ENCODE assay signal across 16 mouse cellular contexts in genomic region chr4:126436268-126436667, GRCm38 (mm10). TPM values are rescaled to one million over a fixed set of nuclear protein-coding genes. Genes with fewer than 3 reads are reported as not detected.
A peak's percentile ranks its signal among the peaks of the same experiment; 100 is the strongest.
DNase-seq lines count a peak whose midpoint lies in the region; ATAC-seq and TF ChIP-seq lines count a peak whose summit lies in the region.
"Had no signal": no experiment of that assay in that cellular context is flagged by ENCODE, and none has a peak within 500 bp of the region (broad histone marks: within the 10 kb centered on the region; RNA-seq: fewer than 3 reads in every experiment).

No protein-coding gene starts in this region.

- TF ChIP-seq CTCF in midbrain, postnatal 0 days (IDR thresholded peaks at IDR 0.05): no peak

- H3K9ac ChIP-seq in midbrain, postnatal 0 days (replicated peaks; ENCODE audit: low read length, poor library complexity, severe bottlenecking): no peak overlapping the region
- H3K9ac ChIP-seq: neural tube, embryonic 12.5 days had no signal

- peak overlapping the region; percentile 12; the same call in 1 of the 2 replicates for H3K27ac ChIP-seq in midbrain, postnatal 0 days (ENCODE audit: low read depth, low read length)
- H3K27ac ChIP-seq: neural tube, embryonic 12.5 days had no signal

- peaks cover 46% of the 10 kb centered on the region for H3K36me3 ChIP-seq in midbrain, postnatal 0 days (ENCODE audit: insufficient read depth, low read length)

- H3K4me1 ChIP-seq in midbrain, postnatal 0 days (ENCODE audit: insufficient read depth, low read length): no peaks in the 10 kb centered on the region
- H3K4me1 ChIP-seq: neural tube, embryonic 12.5 days had no signal

- WGBS in midbrain, postnatal 0 days: 53% methylated on average over 2 of the region's 2 CpGs

- no peak overlapping the region for H3K4me3 ChIP-seq in midbrain, postnatal 0 days (ENCODE audit: low read depth, low read length)
- H3K4me3 ChIP-seq: megakaryocyte, embryonic 14.5 days; neural tube, embryonic 12.5 days had no signal

- ATAC-seq in midbrain, postnatal 0 days (ENCODE audit: low FRiP score): peak; percentile 71
- ATAC-seq: forebrain, embryonic 16.5 days had no signal

- H3K27me3 ChIP-seq in midbrain, postnatal 0 days (ENCODE audit: insufficient read depth, low read length): no peaks in the 10 kb centered on the region
- H3K27me3 ChIP-seq: megakaryocyte, embryonic 14.5 days; neural tube, embryonic 12.5 days had no signal

- peak; percentile 31 for DNase-seq in layer of hippocampus, adult 11-12 months (ENCODE audit: low spot score)
- no peak for DNase-seq in layer of hippocampus, postnatal 25 days (ENCODE audit: extremely low spot score in 1 of 2, low spot score in 1 of 2)
- DNase-seq in right cerebral cortex, postnatal 10 days (ENCODE audit: low spot score in 2 of 2): peak; percentile 69 to 70
- no peak for DNase-seq in right cerebral cortex, postnatal 36 days (ENCODE audit: low spot score in 2 of 2)
- peak; percentile 57 for DNase-seq in cerebellum, adult 9-10 months
- DNase-seq in midbrain, postnatal 0 days (ENCODE audit: low spot score): peak; percentile 78
- no peak for DNase-seq in embryo, embryonic 10 days (ENCODE audit: low spot score)
- no peak for DNase-seq in thymus, adult 18-20 months
- DNase-seq: adrenal gland, postnatal 10 days; heart, adult 18-20 months; heart, postnatal 36 days; kidney, adult 2 months; lung, adult 2 months had no signal

- H3K9me3 ChIP-seq in midbrain, postnatal 0 days (ENCODE audit: low read length): no peaks in the 10 kb centered on the region
- H3K9me3 ChIP-seq: megakaryocyte, embryonic 14.5 days; neural tube, embryonic 12.5 days had no signal

- no peak overlapping the region for H3K4me2 ChIP-seq in midbrain, postnatal 0 days (ENCODE audit: low read depth, low read length, poor library complexity, severe bottlenecking)
- H3K4me2 ChIP-seq: neural tube, embryonic 12.5 days had no signal

RNA-seq across cellular contexts. Expression of gene Ago3, which starts 6.9 kb away (rescaled TPM):
- 10 to 100 TPM; 32.7 to 42.4 TPM for total RNA-seq in layer of hippocampus, postnatal 25 days (2021)
- 9.8 and 10.6 TPM in 2 replicates for total RNA-seq in midbrain, postnatal 0 days (2014; rRNA removed)
- polyA plus RNA-seq in midbrain, postnatal 0 days (2015; fragmentation: Nextera tagmentation; extraction: Ambion mirVana): 9.4 and 11.8 TPM in 2 replicates

RNA-seq across cellular contexts. Expression of gene Ago1, which starts 32.1 kb away (rescaled TPM):
- 10 to 100 TPM; 58.5 to 76.4 TPM for total RNA-seq in layer of hippocampus, postnatal 25 days (2021)
- total RNA-seq in midbrain, postnatal 0 days (2014; rRNA removed): 36.3 and 49.8 TPM in 2 replicates
- polyA plus RNA-seq in midbrain, postnatal 0 days (2015; fragmentation: Nextera tagmentation; extraction: Ambion mirVana): 5.0 and 6.4 TPM in 2 replicates

Comparison
In these comparisons a context has a peak if more than half of its experiments do, and no peak if none do; other contexts are left out.
1. DNase-seq: peak in layer of hippocampus, adult 11-12 months (single experiment), right cerebral cortex, postnatal 10 days (2 of 2), cerebellum, adult 9-10 months (single experiment) and midbrain, postnatal 0 days (single experiment); none in layer of hippocampus, postnatal 25 days (0 of 2), right cerebral cortex, postnatal 36 days (0 of 2), embryo, embryonic 10 days (single experiment) and thymus, adult 18-20 months (0 of 2).